In genomic region chr4:149364896-149365295, GRCm38 (mm10) we compare ENCODE assay signal across 10 mouse cellular contexts. TPM values are rescaled to one million over a fixed set of nuclear protein-coding genes. Genes with fewer than 3 reads are reported as not detected.
DNase-seq lines count a peak whose midpoint lies in the region; ATAC-seq and TF ChIP-seq lines count a peak whose summit lies in the region.
"Had no signal": no experiment of that assay in that cellular context is flagged by ENCODE, and none has a peak within 500 bp of the region (broad histone marks: within the 10 kb centered on the region; RNA-seq: fewer than 3 reads in every experiment).

No protein-coding gene starts in this region.

- no peak for TF ChIP-seq CTCF in liver, postnatal 0 days (IDR thresholded peaks at IDR 0.05; ENCODE audit: low read depth)

- no peak for ATAC-seq in liver, postnatal 0 days

- no peaks in the 10 kb centered on the region for H3K9me3 ChIP-seq in liver, postnatal 0 days (ENCODE audit: low read length)

- 87% methylated on average over 5 of the region's 5 CpGs for WGBS in liver, postnatal 0 days (ENCODE audit: insufficient replicate concordance)

- no peak overlapping the region for H3K27ac ChIP-seq in liver, postnatal 0 days (ENCODE audit: low read depth)

- peaks cover 71% of the 10 kb centered on the region for H3K36me3 ChIP-seq in liver, postnatal 0 days (replicated peaks; ENCODE audit: insufficient read depth, low read length)

- no peak overlapping the region for H3K9ac ChIP-seq in liver, postnatal 0 days (replicated peaks)

- DNase-seq in adrenal gland, postnatal 25 days, result peak; percentile 42
- no peak for DNase-seq in adrenal gland, postnatal 4 days (ENCODE audit: low spot score in 2 of 2)
- peak; percentile 31 for DNase-seq in MN1 (ENCODE audit: low spot score)
- peak; percentile 66 for DNase-seq in gastrocnemius, postnatal 10 days
- DNase-seq in layer of hippocampus, adult 8-10 months (ENCODE audit: low spot score in 2 of 2), result peak; percentile 49 to 57
- DNase-seq in liver, postnatal 0 days, result no peak
- no peak for DNase-seq in urinary bladder, postnatal 14 days (ENCODE audit: low spot score)
- no peak for DNase-seq in lung, postnatal 4 days
- DNase-seq: thymus, postnatal 25 days had no signal

- no peak overlapping the region for H3K4me3 ChIP-seq in liver, postnatal 0 days (ENCODE audit: low read depth, low read length)
- H3K4me3 ChIP-seq: erythroblast, embryonic 14.5 days had no signal

- H3K27me3 ChIP-seq in liver, postnatal 0 days (ENCODE audit: insufficient read depth, low read length), result no peaks in the 10 kb centered on the region

- TF ChIP-seq EP300 in liver, postnatal 0 days (IDR thresholded peaks at IDR 0.05; ENCODE audit: low read depth), result no peak

- no peak overlapping the region for H3K4me2 ChIP-seq in liver, postnatal 0 days (ENCODE audit: low read depth, low read length)

- H3K4me1 ChIP-seq in liver, postnatal 0 days (ENCODE audit: insufficient read depth), result no peaks in the 10 kb centered on the region

RNA-seq across cellular contexts. Expression of gene Kif1b, which starts 57.4 kb away (rescaled TPM):
- total RNA-seq in adrenal gland, postnatal 25 days (2021), result 182 and 199 TPM in 2 replicates
- 100 to 1,000 TPM; 118 to 124 TPM for total RNA-seq in adrenal gland, postnatal 4 days (2021)
- total RNA-seq in gastrocnemius, postnatal 10 days (2021), result 100 to 1,000 TPM; 245 to 257 TPM
- 100 to 1,000 TPM; 401 to 453 (median 422) TPM for total RNA-seq in layer of hippocampus, adult 8-10 months (2022)
- polyA plus RNA-seq in liver, postnatal 0 days (2015; fragmentation: Nextera tagmentation; extraction: Ambion mirVana), result 6.9 and 8.9 TPM in 2 replicates
- polyA plus RNA-seq: erythroblast, embryonic 14.5 days had no signal

Comparison
In these comparisons a context has a peak if more than half of its experiments do, and no peak if none do; other contexts are left out.
1. DNase-seq: peak in adrenal gland, postnatal 25 days (single experiment), MN1 (single experiment), gastrocnemius, postnatal 10 days (single experiment) and layer of hippocampus, adult 8-10 months (2 of 2); none in adrenal gland, postnatal 4 days (0 of 2), liver, postnatal 0 days (single experiment), urinary bladder, postnatal 14 days (single experiment) and lung, postnatal 4 days (0 of 2).